Mouse (Mus musculus) small intestine, adult 2 months (tissue): ENCODE data around the gene Trim60. TPM values are rescaled to one million over a fixed set of nuclear protein-coding genes. Genes with fewer than 3 reads are reported as not detected.
"Not testable (repeated sequence)": the region's sequence is repeated elsewhere in the genome, so short reads cannot be mapped to it uniquely, and the experiment has no call there.

Source experiments
- H3K27ac ChIP-seq: fragments of 200-500 bp; 2 replicates; pipeline ENCODE4 v1.5.1; 2012; ENCODE audit warnings: low read depth, low read length, control low read depth, inconsistent platforms; ENCODE audit not compliant: insufficient read depth
- H3K27me3 ChIP-seq: fragments of 200-500 bp; 2 replicates; pipeline ENCODE4 v1.6.1; 2012; ENCODE audit warnings: mild to moderate bottlenecking, moderate library complexity, low read length, inconsistent platforms; ENCODE audit not compliant: control insufficient read depth, insufficient read depth
- H3K36me3 ChIP-seq: fragments of 200-500 bp; 2 replicates; pipeline ENCODE4 v1.6.1; 2012; ENCODE audit warnings: mild to moderate bottlenecking, low read length, control low read depth, inconsistent platforms; ENCODE audit not compliant: control insufficient read depth, insufficient read depth
- H3K4me1 ChIP-seq: fragments of 200-500 bp; 2 replicates; pipeline ENCODE4 v1.6.1; 2012; ENCODE audit warnings: low read length, inconsistent platforms, mixed read lengths; ENCODE audit not compliant: control insufficient read depth, insufficient read depth, insufficient read length
- H3K4me3 ChIP-seq: fragments of 200-500 bp; 2 replicates; pipeline ENCODE4 v1.5.1; 2012; ENCODE audit warnings: low read depth, mild to moderate bottlenecking, control low read depth, inconsistent platforms, low read length, moderate library complexity
- CTCF ChIP-seq: fragments of 200-500 bp; IDR thresholded peaks from 2 replicates; pipeline ENCODE4 v1.5.1; 2012; ENCODE audit warnings: low read depth, mild to moderate bottlenecking, control low read depth, inconsistent platforms, low read length, moderate library complexity, mixed read lengths; ENCODE audit not compliant: insufficient replicate concordance, insufficient read length; ENCODE audit errors: extremely low read depth
- POLR2A ChIP-seq: fragments of 200-500 bp; IDR thresholded peaks from 2 replicates; pipeline ENCODE4 v1.6.1; 2012; ENCODE audit warnings: low read depth, mild to moderate bottlenecking, control low read depth, inconsistent platforms, low read length, moderate library complexity
- whole genome bisulfite sequencing: fragments of 180-500 bp; shearing (Covaris S2); methylation state at CpG from one replicate; pipeline ENCODE4 v1.1.7; 2018; 5-methylcytosine and 5-hydroxymethylcytosine counted together
- polyA plus RNA-seq: library from polyadenylated mRNA; depleted of rRNA; stranded (reverse); fragments of >200 nt; gene quantifications from 2 replicates; pipeline ENCODE4 v1.2.3, GENCODE M21; 2012

The Trim60 gene
- polyA plus RNA-seq, 1 experiment = not detected

DNA sequence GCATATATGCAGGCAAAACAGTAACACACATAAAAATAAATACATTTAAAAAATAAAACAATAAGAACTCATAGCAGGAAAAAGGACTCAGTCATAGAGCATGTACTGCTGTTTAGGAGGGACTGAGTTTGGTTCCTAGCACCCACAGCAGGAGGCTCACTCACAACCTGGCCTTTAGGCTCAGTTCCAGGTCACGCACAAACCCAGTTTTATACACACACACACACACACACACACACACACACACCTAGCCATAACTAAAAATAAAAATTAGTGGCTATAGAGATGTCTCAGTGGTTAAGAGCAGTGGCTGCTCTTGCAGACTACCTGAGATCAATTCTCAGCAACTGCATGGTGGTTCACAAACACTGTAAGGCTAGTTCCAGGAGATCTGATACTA lies 13.7 kb upstream of the Trim60 start:
- Histone ChIP-seq H3K36me3 (no peaks in the 10 kb centered on the region), H3K27ac (no peak overlapping the region)
- WGBS = 100% methylated on average over 1 of the region's 1 CpGs

DNA sequence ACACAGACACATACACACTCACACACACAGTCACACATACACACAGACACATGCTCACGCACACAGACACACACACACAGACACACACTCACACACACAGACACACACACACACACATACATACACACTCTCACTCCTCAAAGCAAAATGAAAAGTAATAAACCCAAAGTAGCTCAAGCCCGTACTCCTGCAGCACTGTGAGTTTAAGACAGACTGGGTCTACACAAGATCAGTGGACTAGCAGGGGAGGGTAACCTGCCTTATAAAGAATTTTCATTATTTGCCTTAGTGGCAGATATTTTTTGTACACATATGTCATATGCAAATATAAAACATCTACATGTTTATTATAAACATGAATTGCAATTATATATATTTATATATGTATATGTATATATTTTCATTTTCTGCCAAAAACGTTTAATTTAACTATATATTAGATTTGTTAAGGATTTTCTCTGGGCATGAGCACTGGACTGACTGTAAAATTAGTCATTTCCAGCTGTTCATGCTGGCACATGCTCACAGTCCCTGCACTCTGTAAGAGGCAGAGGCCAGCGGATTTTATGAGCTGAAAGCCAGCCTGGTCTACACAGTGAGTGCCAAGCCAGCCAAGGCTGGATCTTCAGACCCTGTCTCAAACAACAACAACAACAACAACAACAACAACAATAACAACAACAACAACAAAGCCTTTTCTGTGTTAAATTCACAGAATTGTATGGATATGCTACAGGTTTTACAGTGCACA lies 12.5 kb upstream of the Trim60 start:
- no peaks in the 10 kb centered on the region for H3K27me3 ChIP-seq
- H3K36me3 ChIP-seq = no peaks in the 10 kb centered on the region
- 58% methylated on average over 4 of the region's 4 CpGs for WGBS
- no peak overlapping the region for H3K4me3 ChIP-seq
- H3K27ac ChIP-seq = no peak overlapping the region
- TF ChIP-seq CTCF = no peak
- no peaks in the 10 kb centered on the region for H3K4me1 ChIP-seq

More for the DNA sequence above, 13.7 kb upstream of the Trim60 start:
- H3K4me3 ChIP-seq = no peak overlapping the region
- TF ChIP-seq CTCF (no peak), POLR2A (no peak)
- no peaks in the 10 kb centered on the region for H3K4me1 ChIP-seq
- H3K27me3 ChIP-seq = no peaks in the 10 kb centered on the region

DNA sequence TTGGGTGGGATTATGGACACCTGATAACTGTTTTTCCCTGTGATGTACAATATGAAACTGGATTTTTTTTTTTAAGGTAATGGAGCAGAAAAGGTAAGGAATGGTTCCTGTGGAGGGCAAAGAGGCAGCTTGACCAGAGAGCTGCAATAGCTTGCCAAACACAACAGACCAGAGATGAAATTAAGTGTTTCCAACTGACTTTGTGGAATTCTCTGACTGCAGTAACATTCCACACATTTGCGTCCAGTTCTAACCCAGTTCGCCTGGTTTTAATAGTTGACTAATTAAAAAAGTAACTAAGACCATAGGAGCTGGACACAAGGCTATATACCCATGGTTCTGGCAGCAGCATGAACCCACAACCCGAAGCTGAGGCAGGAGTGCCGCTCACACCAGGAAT lies 11.4 kb upstream of the Trim60 start:
- H3K27ac ChIP-seq = no peak overlapping the region
- WGBS = 72% methylated on average over 4 of the region's 4 CpGs

DNA sequence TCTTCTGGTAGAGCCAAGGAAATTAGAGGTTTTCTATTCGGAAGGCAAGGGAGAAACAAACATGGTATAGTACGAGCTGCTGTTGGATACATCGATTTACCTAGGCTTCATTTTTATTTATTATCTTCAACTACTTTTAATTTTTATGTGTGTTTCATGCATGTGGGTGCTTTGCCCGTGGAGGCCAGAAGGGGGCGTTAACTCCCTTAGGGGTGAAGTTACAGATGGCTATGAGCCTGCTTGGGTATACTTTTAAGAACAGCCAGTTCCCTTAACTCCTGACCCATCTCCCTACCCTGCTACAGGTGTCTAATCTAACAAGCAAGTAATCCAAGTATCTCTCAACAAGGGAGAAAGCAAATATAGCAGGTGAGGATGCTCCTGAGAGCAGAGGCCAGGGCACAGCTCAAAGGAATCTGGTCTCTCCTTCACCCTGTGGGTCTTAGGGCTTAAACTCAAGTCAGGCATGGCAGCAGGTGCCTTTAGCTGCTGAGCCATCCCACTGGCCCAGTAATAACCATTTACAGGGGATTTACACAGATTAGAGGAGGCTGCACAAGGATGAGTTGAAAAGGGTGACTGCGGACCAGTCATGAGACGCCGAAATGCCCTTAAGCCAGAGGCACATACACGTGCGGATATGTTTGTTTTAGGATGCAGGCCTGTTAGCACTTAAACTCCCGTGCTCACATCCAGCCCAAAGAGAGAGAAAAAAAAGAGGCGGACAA lies 10.7 kb upstream of the Trim60 start:
- no peak overlapping the region for H3K4me3 ChIP-seq
- TF ChIP-seq POLR2A = no peak
- 77% methylated on average over 12 of the region's 12 CpGs for WGBS
- no peak overlapping the region for H3K27ac ChIP-seq
- H3K36me3 ChIP-seq = no peaks in the 10 kb centered on the region
- H3K27me3 ChIP-seq = no peaks in the 10 kb centered on the region
- no peaks in the 10 kb centered on the region for H3K4me1 ChIP-seq

More for the DNA sequence above, 11.4 kb upstream of the Trim60 start:
- H3K36me3 ChIP-seq = no peaks in the 10 kb centered on the region
- H3K4me3 ChIP-seq = no peak overlapping the region
- no peaks in the 10 kb centered on the region for H3K4me1 ChIP-seq
- no peaks in the 10 kb centered on the region for H3K27me3 ChIP-seq
- TF ChIP-seq CTCF (no peak), POLR2A (no peak)

DNA sequence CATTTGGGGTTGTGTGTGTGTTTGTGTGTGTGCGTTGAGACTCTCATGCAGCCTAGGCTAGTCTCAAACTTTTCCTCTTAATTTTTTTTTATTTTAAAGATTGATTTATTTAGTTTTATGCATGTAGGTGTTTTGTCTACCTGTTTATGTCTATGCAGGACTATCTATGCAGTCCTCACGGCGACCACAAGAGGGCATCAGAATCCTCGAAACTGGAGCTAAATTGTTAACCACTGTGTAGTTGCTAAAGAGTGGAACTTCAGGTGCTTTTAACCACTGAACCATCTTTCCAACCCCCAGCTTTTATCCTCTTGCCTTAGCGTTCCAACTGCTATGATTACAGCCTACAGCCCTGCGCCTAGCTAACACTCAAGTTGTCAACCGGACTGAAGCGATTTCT lies 4.1 kb upstream of the Trim60 start:
- Histone ChIP-seq H3K36me3 (no peaks in the 10 kb centered on the region), H3K27ac (no peak overlapping the region), H3K27me3 (no peaks in the 10 kb centered on the region), H3K4me1 (no peaks in the 10 kb centered on the region), H3K4me3 (no peak overlapping the region)
- WGBS = 47% methylated on average over 8 of the region's 8 CpGs
- no peak for TF ChIP-seq POLR2A

DNA sequence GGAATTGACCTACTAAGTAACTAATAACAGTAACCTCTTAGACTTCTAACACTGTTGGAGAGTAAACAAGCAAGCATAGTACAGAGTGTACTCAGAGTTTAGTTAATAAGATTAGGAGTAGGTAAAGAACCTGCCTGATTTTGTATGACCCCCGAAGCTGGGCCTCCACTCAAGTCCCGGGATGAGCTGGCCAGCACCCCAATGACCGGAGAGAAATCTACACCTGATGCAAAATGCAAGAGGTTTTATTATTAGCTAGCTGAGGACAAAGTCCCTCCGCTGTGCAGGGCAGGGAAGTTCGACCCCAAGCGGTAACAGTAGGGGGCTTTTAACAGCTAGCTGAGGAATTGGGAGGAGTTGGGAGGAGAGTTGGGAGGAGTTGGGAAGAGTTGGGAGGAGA lies 10.8 kb downstream of the Trim60 start:
- H3K27ac ChIP-seq, H3K4me3 ChIP-seq, H3K27me3 ChIP-seq, H3K4me1 ChIP-seq, H3K36me3 ChIP-seq: not testable (repeated sequence)
- 76% methylated on average over 6 of the region's 6 CpGs for WGBS

DNA sequence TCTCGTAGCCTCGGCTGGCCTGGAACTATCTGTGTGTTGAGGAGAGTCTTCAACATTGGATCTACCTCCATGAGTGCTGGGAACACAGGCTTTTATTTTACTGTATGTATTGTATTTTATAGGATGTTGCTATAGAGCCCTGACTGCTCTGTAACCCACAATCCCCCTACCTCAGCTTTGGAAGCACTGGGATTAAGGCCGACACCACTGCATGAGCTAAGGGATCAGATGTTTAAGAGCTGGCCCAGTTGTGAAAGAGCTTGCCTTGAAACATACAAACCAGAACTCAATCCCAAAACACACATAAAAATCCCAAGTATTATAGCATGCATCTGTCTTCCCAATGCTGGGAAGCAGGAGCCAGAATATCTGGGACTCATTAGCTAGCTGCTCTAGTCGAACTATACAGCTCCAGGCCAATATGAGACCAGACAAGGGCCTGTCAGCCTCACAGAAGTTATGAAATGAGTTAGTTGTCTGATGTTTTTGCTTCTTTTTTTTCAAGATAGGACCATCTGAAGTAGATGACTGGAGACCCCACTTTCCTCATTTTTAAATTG lies 19.5 kb downstream of the Trim60 start:
- Histone ChIP-seq H3K27ac (no peak overlapping the region), H3K4me1 (no peaks in the 10 kb centered on the region), H3K27me3 (no peaks in the 10 kb centered on the region), H3K36me3 (no peaks in the 10 kb centered on the region), H3K4me3 (no peak overlapping the region)
- 79% methylated on average over 4 of the region's 4 CpGs for WGBS
- TF ChIP-seq POLR2A (no peak), CTCF (no peak)
